Mouse (Mus musculus) cerebellum, adult 2 months (tissue): ENCODE measurements at regions not wholly inside any gene's neighbourhood (a gene's known extent, or its start where the extent isn't known, plus 50 kb on each side); places are given as distances from the start of the nearest gene placed in this dataset.

ENCODE experiments used
- CTCF ChIP-seq: fragments of 200-500 bp; IDR thresholded peaks from 2 replicates; pipeline ENCODE4 v1.5.1; 2011; ENCODE audit warnings: low read depth, mild to moderate bottlenecking, control low read depth, low read length, moderate library complexity, borderline replicate concordance; ENCODE audit not compliant: insufficient read depth
- POLR2A ChIP-seq: fragments of 200-500 bp; IDR thresholded peaks from 2 replicates; pipeline ENCODE4 v1.6.1; 2011; ENCODE audit warnings: low read length, control low read depth, borderline replicate concordance; ENCODE audit not compliant: insufficient read depth

DNA sequence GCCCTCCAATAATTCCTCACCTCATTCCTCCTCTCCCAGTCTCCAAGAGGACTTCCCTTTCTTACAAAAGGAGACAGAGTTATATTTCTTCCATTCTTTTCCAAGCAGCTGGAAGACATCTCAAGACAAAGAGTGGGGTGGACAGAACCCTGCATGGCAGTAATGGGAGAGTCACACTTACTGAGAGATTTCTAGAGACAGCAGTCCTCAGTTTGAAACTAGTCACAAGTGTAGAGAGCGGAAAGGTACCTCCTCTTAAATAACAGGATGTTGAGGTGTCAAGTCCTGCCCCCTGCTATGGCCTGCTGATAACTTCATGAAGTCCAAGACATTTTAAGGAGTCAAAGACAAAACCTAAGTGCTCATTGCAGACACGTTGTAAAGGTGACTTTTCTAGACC, 875.9 kb upstream of the Ctnnd2 start:
- TF ChIP-seq CTCF (no peak), POLR2A (no peak)
